Mouse (Mus musculus): ENCODE results near the gene Scgb1b18.
"Not testable (repeated sequence)": the region's sequence is repeated elsewhere in the genome, so short reads cannot be mapped to it uniquely, and the experiment has no call there.

Gene Scgb1b18

GRCm38 (mm10) chr7:33185268-33185667 lies at the start of gene Scgb1b18:
Gene Scgb1b18 (plus strand): TSS chr7:33185568.
- H3K36me3 ChIP-seq (ENCODE audit: insufficient read depth, low read length); H3K4me3 ChIP-seq (replicated peaks; ENCODE audit: low read length); H3K4me1 ChIP-seq (replicated peaks; ENCODE audit: low read depth, low read length); H3K9me3 ChIP-seq (ENCODE audit: low read length); H3K27me3 ChIP-seq (ENCODE audit: insufficient read depth, low read length): not testable (repeated sequence)

DNA sequence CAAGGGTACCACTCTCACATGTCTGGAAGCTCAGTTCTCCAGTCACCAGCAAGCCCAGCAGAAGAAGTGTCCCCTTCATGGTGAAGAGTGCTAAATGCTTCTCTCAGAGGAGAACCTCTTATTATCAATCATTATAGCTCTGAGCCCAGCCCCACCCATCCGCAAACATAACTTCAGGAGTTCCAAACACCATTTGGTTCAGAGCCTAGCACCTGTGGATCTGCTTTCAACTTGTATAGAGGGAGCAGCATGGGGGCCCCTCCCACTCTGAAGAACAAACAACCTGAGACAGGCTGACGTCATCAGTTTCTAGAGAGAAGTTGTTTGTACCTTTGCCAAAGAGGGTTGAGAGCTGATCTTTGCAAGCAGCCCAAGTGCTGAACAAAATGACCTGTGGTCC lies 11.6 kb upstream of the Scgb1b18 start, which contains the start of gene Scgb2b18:
Gene Scgb2b18, minus strand, starts transcription at position 101 of the 400 bp plus-strand sequence.
- not testable (repeated sequence) for H3K9me3 ChIP-seq (ENCODE audit: low read length)

More for the DNA sequence above, 11.6 kb upstream of the Scgb1b18 start, which contains the start of gene Scgb2b18:
- not testable (repeated sequence) for H3K27me3 ChIP-seq (ENCODE audit: insufficient read depth, low read length); H3K4me1 ChIP-seq (replicated peaks; ENCODE audit: low read depth, low read length); H3K36me3 ChIP-seq (ENCODE audit: insufficient read depth, low read length); H3K4me3 ChIP-seq (replicated peaks; ENCODE audit: low read length)
